Comparison of ENCODE assay signal across 17 mouse cellular contexts in the genomic region with DNA sequence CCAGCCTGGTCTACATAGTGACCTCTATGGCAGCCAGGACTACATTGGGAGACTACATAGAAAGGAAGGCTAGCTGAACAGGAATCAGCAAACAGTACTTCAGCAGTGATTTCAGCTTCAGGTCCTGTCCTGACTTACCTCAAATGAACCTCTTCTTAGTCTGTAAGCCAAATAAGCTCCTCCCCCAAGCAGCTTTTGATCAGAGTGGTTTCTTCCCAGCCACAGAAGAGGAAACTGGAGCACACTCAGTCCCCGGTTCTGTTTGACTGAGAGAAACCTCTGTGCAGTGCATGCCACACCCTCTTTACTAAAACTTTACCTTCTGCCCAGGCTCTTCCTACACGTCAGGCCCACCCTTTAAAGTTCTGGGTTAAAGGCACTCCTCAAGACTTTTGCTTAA.
DNase-seq lines count a peak whose midpoint lies in the region; ATAC-seq lines count a peak whose summit lies in the region.
"Had no signal": no experiment of that assay in that cellular context is flagged by ENCODE, and none has a peak within 500 bp of the region (broad histone marks: within the 10 kb centered on the region; RNA-seq: fewer than 3 reads in every experiment).

No protein-coding gene starts in this region.

- peaks cover 19% of the 10 kb centered on the region for H3K36me3 ChIP-seq in midbrain, embryonic 13.5 days

- no peaks in the 10 kb centered on the region for H3K27me3 ChIP-seq in midbrain, embryonic 13.5 days
- H3K27me3 ChIP-seq: heart, embryonic 13.5 days; hindbrain, embryonic 12.5 days; limb, embryonic 13.5 days had no signal

- H3K4me3 ChIP-seq in midbrain, embryonic 13.5 days (replicated peaks) = no peak overlapping the region
- H3K4me3 ChIP-seq: heart, embryonic 13.5 days; hindbrain, embryonic 12.5 days; limb, embryonic 13.5 days; midbrain, embryonic 10.5 days had no signal

- no peak overlapping the region for H3K4me2 ChIP-seq in midbrain, embryonic 13.5 days (replicated peaks)
- H3K4me2 ChIP-seq: heart, embryonic 13.5 days; hindbrain, embryonic 12.5 days; limb, embryonic 13.5 days had no signal

- peak; percentile 90 for ATAC-seq in megakaryocyte, adult 5-6 weeks (ENCODE audit: poor library complexity, severe bottlenecking)
- no peak for ATAC-seq in midbrain, embryonic 13.5 days
- ATAC-seq: forebrain, postnatal 0 days had no signal

- WGBS in midbrain, embryonic 13.5 days = 80% methylated on average over 2 of the region's 2 CpGs

- no peaks in the 10 kb centered on the region for H3K9me3 ChIP-seq in midbrain, embryonic 13.5 days
- H3K9me3 ChIP-seq: heart, embryonic 13.5 days; hindbrain, embryonic 12.5 days; limb, embryonic 13.5 days; midbrain, embryonic 10.5 days had no signal

- peak; percentile 55 for DNase-seq in thymus, postnatal 0 days (ENCODE audit: low spot score)
- DNase-seq in thymus, postnatal 4 days = no peak
- peak; percentile 61 for DNase-seq in induced T-regulatory cell, adult 2 months (ENCODE audit: low read depth)
- no peak for DNase-seq in adrenal gland, adult (ENCODE audit: inconsistent age in 2 of 2, low spot score in 1 of 2)
- no peak for DNase-seq in urinary bladder, postnatal 14 days (ENCODE audit: low spot score)
- no peak for DNase-seq in left cerebral cortex, adult 18-20 months (ENCODE audit: low spot score in 2 of 2)
- DNase-seq: cerebellum, adult 2 months; embryo, embryonic 11 days; forebrain, postnatal 0 days; gastrocnemius, postnatal 10 days; kidney, adult 11 months had no signal

- no peak overlapping the region for H3K9ac ChIP-seq in midbrain, embryonic 13.5 days (replicated peaks)
- H3K9ac ChIP-seq: forebrain, postnatal 0 days; heart, embryonic 13.5 days; hindbrain, embryonic 12.5 days; limb, embryonic 13.5 days had no signal

- H3K27ac ChIP-seq in midbrain, embryonic 13.5 days = no peak overlapping the region
- H3K27ac ChIP-seq: heart, embryonic 13.5 days; hindbrain, embryonic 12.5 days; limb, embryonic 13.5 days; midbrain, embryonic 10.5 days had no signal

- peaks cover 10% of the 10 kb centered on the region for H3K4me1 ChIP-seq in midbrain, embryonic 13.5 days (replicated peaks)

Comparison
In these comparisons a context has a peak if more than half of its experiments do, and no peak if none do; other contexts are left out.
1. DNase-seq: peak in thymus, postnatal 0 days (single experiment) and induced T-regulatory cell, adult 2 months (single experiment); none in thymus, postnatal 4 days (single experiment), adrenal gland, adult (0 of 2), urinary bladder, postnatal 14 days (single experiment) and left cerebral cortex, adult 18-20 months (0 of 2).